Mouse (Mus musculus): Measurements from ENCODE around the gene Astn1.

GRCm38 (mm10) chr1:158653808-158654520, 291.9 kb downstream of the Astn1 start:
- peak; percentile 40; the same call in 1 of the 2 replicates for TF ChIP-seq CTCF (IDR thresholded peaks at IDR 0.05; ENCODE audit: low read depth)
- TF ChIP-seq EP300 (IDR thresholded peaks at IDR 0.05; ENCODE audit: low read depth) = no peak
